Mouse (Mus musculus): Measurements from ENCODE around the gene Olfm2.

DNA sequence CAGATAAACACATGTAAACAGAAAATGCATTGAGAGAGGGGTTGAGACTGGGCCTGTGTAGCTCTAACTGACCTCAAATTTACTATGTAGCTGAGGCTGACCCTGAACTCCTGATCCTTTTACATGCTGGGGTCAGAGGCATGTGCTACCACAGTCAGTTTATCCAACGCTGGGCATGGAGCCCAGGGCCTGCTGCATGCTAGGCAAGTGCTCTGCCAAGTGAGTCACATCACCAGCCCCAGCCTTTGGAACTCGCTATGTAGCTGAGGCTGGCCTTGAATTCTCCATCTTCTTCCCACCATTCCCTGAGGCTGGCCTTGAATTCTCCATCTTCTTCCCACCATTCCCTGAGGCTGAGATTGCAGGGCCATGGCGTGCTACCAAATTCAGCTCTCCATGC lies 35.7 kb downstream of the Olfm2 start:
- TF ChIP-seq CTCF (IDR thresholded peaks at IDR 0.05; ENCODE audit: borderline replicate concordance, extremely low read depth, insufficient read depth, insufficient read length) = no peak
- no peak for TF ChIP-seq POLR2A (IDR thresholded peaks at IDR 0.05; ENCODE audit: borderline replicate concordance, extremely low read depth, insufficient read depth, insufficient read length, poor library complexity, severe bottlenecking)
